Mouse (Mus musculus) layer of hippocampus, postnatal 14 days (tissue): ENCODE results near the gene Dapk3. TPM values are rescaled to one million over a fixed set of nuclear protein-coding genes. Genes with fewer than 3 reads are reported as not detected.
"Not testable (repeated sequence)": the region's sequence is repeated elsewhere in the genome, so short reads cannot be mapped to it uniquely, and the experiment has no call there.

ENCODE experiments used
- DNase-seq, 2 experiments: peaks; one replicate each; pipeline ENCODE4 v3.0.0; 2021 to 2022; ENCODE audit warnings: low spot score in 2 of 2, mixed read lengths in 1 of 2
- total RNA-seq, 2 experiments: library from RNA; stranded (reverse); gene quantifications; 2 replicates each; pipeline ENCODE4 v1.2.3; 2021

Gene Dapk3
- total RNA-seq, 2 experiments from 2014 or later: 59.7 to 60.4 TPM

GRCm38 (mm10) chr10:81145307-81145706, 37.5 kb upstream of the Dapk3 start:
- DNase-seq: no peak

GRCm38 (mm10) chr10:81145778-81146177, 37.0 kb upstream of the Dapk3 start:
- DNase-seq: no peak

GRCm38 (mm10) chr10:81146296-81146695, 36.5 kb upstream of the Dapk3 start:
- DNase-seq: no peak

- DNase-seq: no peak
These were observed 31.5 kb upstream of the Dapk3 start for GRCm38 (mm10) chr10:81151261-81151660.

GRCm38 (mm10) chr10:81152609-81153008, 30.2 kb upstream of the Dapk3 start:
- no peak for DNase-seq

GRCm38 (mm10) chr10:81154313-81154712, 28.5 kb upstream of the Dapk3 start:
- DNase-seq: no peak

- no peak for DNase-seq
These were observed 28.1 kb upstream of the Dapk3 start for GRCm38 (mm10) chr10:81154736-81155135.

GRCm38 (mm10) chr10:81161602-81162317, 21.0 kb upstream of the Dapk3 start:
- DNase-seq: no peak

- no peak for DNase-seq
These were observed 20.5 kb upstream of the Dapk3 start for GRCm38 (mm10) chr10:81162318-81162652.

GRCm38 (mm10) chr10:81165118-81165517, 17.7 kb upstream of the Dapk3 start:
- DNase-seq: no peak

- peak; percentile 100 for DNase-seq
These were observed 15.4 kb upstream of the Dapk3 start, which contains the start of gene Pias4 for GRCm38 (mm10) chr10:81167200-81168086. Pias4 (minus strand) TSS chr10:81167923.

GRCm38 (mm10) chr10:81168087-81168431, 14.7 kb upstream of the Dapk3 start:
- DNase-seq: no peak

GRCm38 (mm10) chr10:81168521-81169244, 14.1 kb upstream of the Dapk3 start:
- peak; percentile 71 to 84 for DNase-seq

- DNase-seq: not testable (repeated sequence)
These were observed 13.3 kb upstream of the Dapk3 start for GRCm38 (mm10) chr10:81169411-81169900.

- DNase-seq: peak; percentile 81 to 89
These were observed 9.7 kb upstream of the Dapk3 start for GRCm38 (mm10) chr10:81173132-81173531.

GRCm38 (mm10) chr10:81174617-81175344, 8.0 kb upstream of the Dapk3 start:
- peak; percentile 94 for DNase-seq

- not testable (repeated sequence) for DNase-seq
These were observed 7.5 kb upstream of the Dapk3 start for GRCm38 (mm10) chr10:81175345-81175701.

GRCm38 (mm10) chr10:81175936-81176465, 6.8 kb upstream of the Dapk3 start:
- no peak for DNase-seq

- DNase-seq: peak; percentile 99
These were observed 6.1 kb upstream of the Dapk3 start, which contains the start of gene Eef2 for GRCm38 (mm10) chr10:81176466-81177271. Eef2 (plus strand) TSS chr10:81176631.

GRCm38 (mm10) chr10:81177491-81177925, 5.3 kb upstream of the Dapk3 start:
- DNase-seq: no peak
